Mouse (Mus musculus) testis, adult 2 months (tissue): ENCODE results near the gene Rnf181.
A peak's percentile ranks its signal among the peaks of the same experiment; 100 is the strongest.

Experiments
- CTCF ChIP-seq: fragments of 200-500 bp; IDR thresholded peaks from 2 replicates; pipeline ENCODE4 v1.5.1; 2012; ENCODE audit warnings: low read depth, mild to moderate bottlenecking, inconsistent platforms, low read length, moderate library complexity; ENCODE audit not compliant: control insufficient read depth, insufficient read depth, insufficient replicate concordance
- POLR2A ChIP-seq: fragments of 200-500 bp; IDR thresholded peaks from 2 replicates; pipeline ENCODE4 v1.6.1; 2012; ENCODE audit warnings: low read depth, mild to moderate bottlenecking, inconsistent platforms, low read length, moderate library complexity; ENCODE audit not compliant: control insufficient read depth

GRCm38 (mm10) chr6:72389941-72390771 lies 23.4 kb upstream of the Rnf181 start, which contains the start of gene Vamp8:
- no peak for TF ChIP-seq CTCF
- TF ChIP-seq POLR2A = peak; percentile 28
